Mouse (Mus musculus): ENCODE measurements around the gene Exoc8. TPM values are rescaled to one million over a fixed set of nuclear protein-coding genes. Genes with fewer than 3 reads are reported as not detected.

Gene Exoc8
- polyA plus RNA-seq, 1 experiment = not detected

DNA sequence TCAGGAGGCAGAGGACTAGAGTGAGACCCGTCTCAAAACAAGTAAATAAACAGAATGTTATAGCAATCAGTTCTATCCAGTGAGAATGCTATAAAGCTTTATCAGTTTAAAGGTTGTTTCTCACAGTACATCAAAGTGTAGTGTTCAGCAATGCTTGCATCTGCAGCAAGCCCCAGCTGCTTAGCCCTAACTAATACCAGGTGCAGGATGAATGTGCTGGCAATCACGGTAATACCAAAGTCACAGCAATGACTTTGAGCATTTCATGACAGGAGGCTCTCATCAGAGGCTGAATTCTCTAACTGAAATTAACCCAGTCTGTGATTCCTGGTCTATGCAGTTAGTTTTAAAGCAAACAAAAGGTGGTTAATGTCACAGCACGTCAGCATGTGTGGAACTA, 4.9 kb downstream of the Exoc8 start:
- no peak overlapping the region for H3K4me3 ChIP-seq (ENCODE audit: insufficient read depth, low read depth, low read length)
- H3K4me1 ChIP-seq (ENCODE audit: control insufficient read depth, insufficient read depth, low read length) = peaks cover 18% of the 10 kb centered on the region
- 51% methylated on average over 3 of the region's 3 CpGs for WGBS
- TF ChIP-seq POLR2A (IDR thresholded peaks at IDR 0.05; ENCODE audit: insufficient read depth, low read depth, low read length) = no peak
- no peak for TF ChIP-seq CTCF (IDR thresholded peaks at IDR 0.05; ENCODE audit: insufficient read depth, low read depth, low read length)
- H3K27ac ChIP-seq (ENCODE audit: insufficient read depth, low read depth, low read length) = no peak overlapping the region

DNA sequence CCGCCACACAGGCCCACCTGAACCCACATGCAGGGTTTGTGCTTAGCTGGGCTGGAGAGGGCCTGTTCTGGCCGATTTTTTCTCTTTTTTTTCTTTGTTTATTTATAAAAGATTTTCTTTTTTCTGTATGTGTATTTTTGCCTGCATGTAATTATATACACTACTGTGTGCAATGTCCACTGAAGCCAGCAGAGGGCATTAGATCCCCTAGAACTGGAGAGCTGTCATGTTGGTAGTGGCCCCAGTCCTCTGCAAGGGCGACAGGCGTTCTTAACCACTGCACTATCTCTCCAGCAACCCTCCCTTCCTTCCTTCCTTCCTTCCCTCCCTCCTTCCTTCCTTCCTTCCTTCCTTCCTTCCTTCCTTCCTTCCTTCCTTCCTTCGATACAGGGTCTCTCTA, 9.1 kb downstream of the Exoc8 start:
- Histone ChIP-seq H3K4me1 (ENCODE audit: control insufficient read depth, insufficient read depth, low read length) (0 out of 2 replicates have a peak, but pooled peaks cover 3% of the 10 kb centered on the region), H3K27ac (ENCODE audit: insufficient read depth, low read depth, low read length) (no peak overlapping the region), H3K4me3 (ENCODE audit: insufficient read depth, low read depth, low read length) (no peak overlapping the region)
- 94% methylated on average over 5 of the region's 5 CpGs for WGBS
- TF ChIP-seq CTCF (IDR thresholded peaks at IDR 0.05; ENCODE audit: insufficient read depth, low read depth, low read length) (no peak), POLR2A (IDR thresholded peaks at IDR 0.05; ENCODE audit: insufficient read depth, low read depth, low read length) (no peak)

DNA sequence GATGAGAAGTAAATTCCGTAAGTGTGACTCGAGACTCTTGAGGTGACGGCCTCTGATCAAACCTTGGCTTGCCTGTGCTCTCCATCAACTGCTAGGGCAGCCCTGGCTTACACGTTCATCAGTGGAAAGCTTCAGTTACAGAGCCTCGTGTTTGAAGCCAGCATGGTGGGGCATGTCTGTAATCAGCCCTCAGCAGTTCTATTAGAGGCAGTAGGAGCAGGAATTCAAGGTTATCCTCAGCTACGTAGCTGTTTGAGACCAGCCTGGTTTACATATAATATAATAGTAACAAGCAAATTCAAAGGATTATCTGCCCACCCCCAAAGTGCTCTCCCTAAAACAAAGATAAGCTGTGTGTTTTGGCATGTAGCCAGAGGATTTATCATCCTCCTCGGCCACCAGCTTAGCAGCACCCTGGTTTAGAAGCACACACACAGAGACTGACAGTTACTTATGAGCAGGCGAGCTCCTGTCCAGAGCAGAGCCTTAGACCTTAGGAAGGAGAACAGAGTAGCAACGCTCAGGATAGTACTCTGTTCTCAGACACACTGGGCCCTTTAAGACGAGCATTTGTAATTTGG, 18.5 kb downstream of the Exoc8 start:
- WGBS = 77% methylated on average over 10 of the region's 10 CpGs
- Histone ChIP-seq H3K4me3 (ENCODE audit: insufficient read depth, low read depth, low read length) (no peak overlapping the region), H3K27ac (ENCODE audit: insufficient read depth, low read depth, low read length) (no peak overlapping the region), H3K4me1 (ENCODE audit: control insufficient read depth, insufficient read depth, low read length) (no peaks in the 10 kb centered on the region)
- no peak for TF ChIP-seq CTCF (IDR thresholded peaks at IDR 0.05; ENCODE audit: insufficient read depth, low read depth, low read length)

DNA sequence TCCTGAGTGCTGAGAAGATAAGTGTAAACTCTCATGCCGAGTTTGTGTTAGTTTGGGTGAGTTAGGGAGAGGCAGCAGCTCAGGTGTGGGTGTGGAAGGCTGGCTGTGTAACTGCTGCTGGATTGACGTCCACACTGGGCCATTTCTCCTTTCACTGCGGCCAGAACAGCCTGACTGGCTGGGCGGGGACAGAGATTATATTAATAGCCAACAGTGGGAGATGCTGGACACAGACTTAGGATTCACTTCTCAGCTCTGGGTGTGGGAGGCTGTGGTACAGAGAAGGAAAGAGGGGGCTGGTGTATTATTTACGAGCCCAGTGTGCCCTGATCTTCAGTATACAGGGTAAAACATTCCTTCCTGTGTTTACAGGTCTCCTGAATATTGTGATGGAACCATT, 19.4 kb downstream of the Exoc8 start:
- 89% methylated on average over 5 of the region's 5 CpGs for WGBS
- TF ChIP-seq CTCF (IDR thresholded peaks at IDR 0.05; ENCODE audit: insufficient read depth, low read depth, low read length) = no peak
- no peak for TF ChIP-seq POLR2A (IDR thresholded peaks at IDR 0.05; ENCODE audit: insufficient read depth, low read depth, low read length)
- Histone ChIP-seq H3K4me3 (ENCODE audit: insufficient read depth, low read depth, low read length) (no peak overlapping the region), H3K27ac (ENCODE audit: insufficient read depth, low read depth, low read length) (no peak overlapping the region), H3K4me1 (ENCODE audit: control insufficient read depth, insufficient read depth, low read length) (no peaks in the 10 kb centered on the region)

DNA sequence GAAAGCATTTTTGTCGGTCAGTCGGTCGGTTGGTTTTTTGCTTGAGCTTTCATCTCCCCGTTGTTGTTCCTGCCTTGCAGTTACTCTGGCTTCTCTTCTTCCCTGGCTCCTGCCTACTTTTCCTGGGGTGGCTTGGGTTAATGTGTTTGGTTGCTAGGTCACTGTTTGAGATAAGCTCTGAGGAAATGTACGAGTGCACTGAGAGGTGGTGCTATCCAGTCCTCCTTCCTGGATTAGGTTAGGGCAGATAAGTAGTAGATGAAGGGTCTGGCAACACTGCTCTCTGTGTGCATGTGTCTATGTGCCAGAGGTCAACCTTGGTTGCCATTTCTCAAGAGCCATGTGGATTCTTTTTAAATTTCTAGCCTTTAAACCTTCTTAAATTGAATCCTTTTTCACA, 24.8 kb downstream of the Exoc8 start:
- TF ChIP-seq CTCF (IDR thresholded peaks at IDR 0.05; ENCODE audit: insufficient read depth, low read depth, low read length) = no peak
- no peak for TF ChIP-seq POLR2A (IDR thresholded peaks at IDR 0.05; ENCODE audit: insufficient read depth, low read depth, low read length)
- peaks cover 3% of the 10 kb centered on the region; the same call in 1 of the 2 replicates for H3K4me1 ChIP-seq (ENCODE audit: control insufficient read depth, insufficient read depth, low read length)
- WGBS = 92% methylated on average over 5 of the region's 5 CpGs
- H3K27ac ChIP-seq (ENCODE audit: insufficient read depth, low read depth, low read length) = no peak overlapping the region
- H3K4me3 ChIP-seq (ENCODE audit: insufficient read depth, low read depth, low read length) = no peak overlapping the region

DNA sequence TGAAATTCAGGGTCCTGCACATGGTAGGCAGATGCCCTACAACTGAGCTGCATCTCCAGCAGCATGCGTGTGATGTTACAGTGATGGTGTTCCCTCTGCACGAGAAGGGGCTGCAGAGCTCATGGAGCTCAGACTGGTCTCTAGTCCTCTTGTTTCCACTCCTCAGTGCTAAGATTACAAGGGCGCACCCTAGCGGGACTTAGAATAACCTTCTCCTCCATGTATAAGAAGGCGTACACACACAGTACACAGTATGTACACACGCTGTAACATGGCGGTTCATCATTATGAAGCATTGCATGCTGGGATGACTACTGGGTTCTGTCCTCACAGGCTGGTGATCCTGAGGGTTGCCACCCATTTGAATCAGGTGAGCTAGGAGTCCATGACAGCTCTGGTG, 25.4 kb downstream of the Exoc8 start:
- no peak overlapping the region for H3K27ac ChIP-seq (ENCODE audit: insufficient read depth, low read depth, low read length)
- H3K4me1 ChIP-seq (ENCODE audit: control insufficient read depth, insufficient read depth, low read length) = peaks cover 6% of the 10 kb centered on the region; the same call in 1 of the 2 replicates
- no peak overlapping the region for H3K4me3 ChIP-seq (ENCODE audit: insufficient read depth, low read depth, low read length)
- WGBS = 93% methylated on average over 7 of the region's 7 CpGs
- no peak for TF ChIP-seq POLR2A (IDR thresholded peaks at IDR 0.05; ENCODE audit: insufficient read depth, low read depth, low read length)

DNA sequence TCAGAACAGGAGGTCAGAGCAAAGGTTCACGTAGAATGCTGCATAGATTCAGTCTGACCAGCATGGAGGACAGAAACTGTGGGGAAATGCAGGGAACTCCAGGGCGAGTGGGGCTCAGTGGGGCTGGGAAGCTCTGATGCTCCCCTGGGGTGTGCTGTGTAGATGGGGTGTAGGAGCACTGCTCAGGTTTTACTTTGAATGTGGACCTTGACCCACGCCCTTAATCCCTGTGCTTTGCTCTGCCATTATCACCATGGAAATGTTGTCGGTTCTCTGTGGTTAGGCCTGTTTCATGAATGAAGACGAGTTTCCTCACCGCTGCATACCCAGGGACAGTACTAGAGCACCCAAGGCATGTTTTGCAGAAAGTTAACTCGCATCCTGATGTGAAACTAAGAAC, 26.0 kb downstream of the Exoc8 start:
- Histone ChIP-seq H3K4me1 (ENCODE audit: control insufficient read depth, insufficient read depth, low read length) (peaks cover 7% of the 10 kb centered on the region; the same call in 1 of the 2 replicates), H3K4me3 (ENCODE audit: insufficient read depth, low read depth, low read length) (no peak overlapping the region), H3K27ac (ENCODE audit: insufficient read depth, low read depth, low read length) (no peak overlapping the region)
- 93% methylated on average over 7 of the region's 7 CpGs for WGBS
- TF ChIP-seq CTCF (IDR thresholded peaks at IDR 0.05; ENCODE audit: insufficient read depth, low read depth, low read length) (no peak), POLR2A (IDR thresholded peaks at IDR 0.05; ENCODE audit: insufficient read depth, low read depth, low read length) (no peak)

DNA sequence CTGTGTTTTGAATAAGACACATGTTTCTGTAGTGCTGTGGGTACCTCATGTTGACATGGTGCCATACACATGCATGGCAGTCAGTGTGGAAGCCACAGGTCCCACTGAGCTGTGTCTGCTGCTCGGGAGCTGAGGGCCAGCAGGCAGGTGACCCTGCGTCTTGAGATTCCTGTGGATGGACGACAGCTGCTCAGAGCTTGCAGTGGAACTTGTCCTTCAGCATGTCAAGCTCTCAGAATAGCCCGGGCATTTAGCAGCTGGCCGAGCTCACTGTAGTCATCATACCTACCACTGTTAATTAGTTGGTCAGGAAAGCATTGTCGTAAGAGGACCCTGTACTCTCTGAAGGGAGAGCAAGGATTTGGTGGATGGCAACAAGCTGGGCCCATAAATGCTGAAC, 27.8 kb downstream of the Exoc8 start:
- Histone ChIP-seq H3K27ac (ENCODE audit: insufficient read depth, low read depth, low read length) (no peak overlapping the region), H3K4me3 (ENCODE audit: insufficient read depth, low read depth, low read length) (no peak overlapping the region), H3K4me1 (ENCODE audit: control insufficient read depth, insufficient read depth, low read length) (peaks cover 7% of the 10 kb centered on the region; the same call in 1 of the 2 replicates)
- 84% methylated on average over 6 of the region's 6 CpGs for WGBS
- TF ChIP-seq POLR2A (IDR thresholded peaks at IDR 0.05; ENCODE audit: insufficient read depth, low read depth, low read length) (no peak), CTCF (IDR thresholded peaks at IDR 0.05; ENCODE audit: insufficient read depth, low read depth, low read length) (no peak)

DNA sequence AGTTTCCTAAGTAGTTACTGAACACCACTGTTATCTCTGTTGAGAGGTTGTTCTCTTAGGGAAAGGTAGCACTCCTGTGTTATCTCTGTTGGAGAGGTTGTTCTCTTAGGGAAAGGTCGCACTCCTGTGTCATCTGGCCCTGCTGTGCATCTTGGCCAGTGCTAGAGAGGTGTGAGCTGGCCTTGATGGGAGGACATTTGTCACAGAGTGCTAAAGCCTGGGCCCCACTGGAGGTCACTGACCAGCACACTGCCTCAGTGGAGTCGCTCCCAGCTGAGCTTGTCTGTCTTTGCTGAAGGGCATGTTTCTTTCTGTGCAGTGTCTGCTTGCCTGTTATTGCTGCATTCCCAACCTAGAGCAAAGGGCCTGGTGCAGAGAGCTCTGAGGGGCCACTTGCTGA, 30.4 kb downstream of the Exoc8 start:
- 90% methylated on average over 2 of the region's 2 CpGs for WGBS
- Histone ChIP-seq H3K27ac (ENCODE audit: insufficient read depth, low read depth, low read length) (no peak overlapping the region), H3K4me1 (ENCODE audit: control insufficient read depth, insufficient read depth, low read length) (peaks cover 7% of the 10 kb centered on the region; the same call in 1 of the 2 replicates), H3K4me3 (ENCODE audit: insufficient read depth, low read depth, low read length) (no peak overlapping the region)
- TF ChIP-seq POLR2A (IDR thresholded peaks at IDR 0.05; ENCODE audit: insufficient read depth, low read depth, low read length) (no peak), CTCF (IDR thresholded peaks at IDR 0.05; ENCODE audit: insufficient read depth, low read depth, low read length) (no peak)

DNA sequence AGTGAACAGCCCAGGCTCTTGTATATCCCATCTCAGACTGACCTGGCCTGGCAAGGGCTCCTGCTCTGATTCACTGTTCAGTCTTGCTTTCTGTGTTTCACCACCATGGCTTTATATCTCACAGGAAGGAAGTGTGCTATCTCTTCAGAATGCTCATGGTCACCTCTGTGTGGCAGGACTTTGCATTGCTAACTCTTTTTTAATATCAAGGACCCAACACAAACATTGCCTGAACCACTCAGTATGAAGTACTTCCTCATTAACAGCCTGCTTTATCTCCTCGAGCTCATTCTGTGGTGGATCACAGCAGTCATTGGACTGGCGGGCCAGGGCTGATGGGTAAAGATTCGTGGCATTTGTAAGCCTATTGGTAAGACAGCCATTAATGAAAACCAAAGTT, 30.8 kb downstream of the Exoc8 start:
- TF ChIP-seq POLR2A (IDR thresholded peaks at IDR 0.05; ENCODE audit: insufficient read depth, low read depth, low read length) (no peak), CTCF (IDR thresholded peaks at IDR 0.05; ENCODE audit: insufficient read depth, low read depth, low read length) (no peak)
- Histone ChIP-seq H3K4me1 (ENCODE audit: control insufficient read depth, insufficient read depth, low read length) (peaks cover 7% of the 10 kb centered on the region; the same call in 1 of the 2 replicates), H3K4me3 (ENCODE audit: insufficient read depth, low read depth, low read length) (no peak overlapping the region), H3K27ac (ENCODE audit: insufficient read depth, low read depth, low read length) (no peak overlapping the region)
- 78% methylated on average over 3 of the region's 3 CpGs for WGBS
